7 mouse cellular contexts compared by ENCODE assay signal in genomic region chr17:43018071-43018470, GRCm38 (mm10). TPM values are rescaled to one million over a fixed set of nuclear protein-coding genes. Genes with fewer than 3 reads are reported as not detected.
A peak's percentile ranks its signal among the peaks of the same experiment; 100 is the strongest.
DNase-seq lines count a peak whose midpoint lies in the region; ATAC-seq and TF ChIP-seq lines count a peak whose summit lies in the region.

No protein-coding gene starts in this region.

- H3K9me3 ChIP-seq in lung, postnatal 0 days (ENCODE audit: low read length): no peaks in the 10 kb centered on the region
- no peaks in the 10 kb centered on the region for H3K9me3 ChIP-seq in forebrain, embryonic 16.5 days (ENCODE audit: control insufficient read depth, low read length)
- H3K9me3 ChIP-seq in liver, embryonic 13.5 days (replicated peaks): no peaks in the 10 kb centered on the region
- H3K9me3 ChIP-seq in stomach, embryonic 16.5 days (replicated peaks; ENCODE audit: control insufficient read depth, low read length): no peaks in the 10 kb centered on the region

- no peak for ATAC-seq in lung, postnatal 0 days
- ATAC-seq in forebrain, embryonic 16.5 days: no peak
- ATAC-seq in liver, embryonic 13.5 days (ENCODE audit: low read depth): no peak
- ATAC-seq in stomach, embryonic 16.5 days (ENCODE audit: insufficient read depth, low FRiP score): no peak

- intact Hi-C loops in gastrocnemius, postnatal 14 days (cut with DNase I; ENCODE audit: low total_unique reads): no loop called here

- H3K36me3 ChIP-seq in lung, postnatal 0 days (ENCODE audit: insufficient read depth, low read length): no peaks in the 10 kb centered on the region
- 0 out of 2 replicates have a peak, but pooled peaks cover 3% of the 10 kb centered on the region for H3K36me3 ChIP-seq in forebrain, embryonic 16.5 days (ENCODE audit: control insufficient read depth, insufficient read depth)
- peaks cover 35% of the 10 kb centered on the region for H3K36me3 ChIP-seq in liver, embryonic 13.5 days
- no peaks in the 10 kb centered on the region for H3K36me3 ChIP-seq in stomach, embryonic 16.5 days (ENCODE audit: control insufficient read depth, insufficient read depth, low read length)

- H3K9ac ChIP-seq in lung, postnatal 0 days (replicated peaks; ENCODE audit: low read depth): 0 out of 2 replicates have a peak overlapping the region, but pooled peaks have one; percentile 46
- peak overlapping the region; percentile 99 for H3K9ac ChIP-seq in forebrain, embryonic 16.5 days (replicated peaks; ENCODE audit: low read depth, low read length)
- H3K9ac ChIP-seq in liver, embryonic 13.5 days: peak overlapping the region; percentile 98
- H3K9ac ChIP-seq in stomach, embryonic 16.5 days (ENCODE audit: low read length): peak overlapping the region; percentile 89; the same call in 1 of the 2 replicates

- peak overlapping the region; percentile 72 for H3K4me3 ChIP-seq in lung, postnatal 0 days (ENCODE audit: low read depth, low read length)
- H3K4me3 ChIP-seq in forebrain, embryonic 16.5 days (replicated peaks; ENCODE audit: low read length): peak overlapping the region; percentile 96
- H3K4me3 ChIP-seq in liver, embryonic 13.5 days (replicated peaks): peak overlapping the region; percentile 97
- peak overlapping the region; percentile 81 for H3K4me3 ChIP-seq in stomach, embryonic 16.5 days (replicated peaks; ENCODE audit: low read length)

- no peak for DNase-seq in lung, postnatal 0 days (ENCODE audit: low spot score)
- no peak for DNase-seq in lung, adult 18-20 months
- no peak for DNase-seq in liver, embryonic 13.5 days
- DNase-seq in urinary bladder, postnatal 10 days (ENCODE audit: low spot score): no peak
- no peak for DNase-seq in gastrocnemius, postnatal 14 days

- no peaks in the 10 kb centered on the region for H3K27me3 ChIP-seq in lung, postnatal 0 days (replicated peaks; ENCODE audit: insufficient read depth, low read length)
- H3K27me3 ChIP-seq in forebrain, embryonic 16.5 days (replicated peaks; ENCODE audit: control insufficient read depth, insufficient read depth, low read length): no peaks in the 10 kb centered on the region
- 0 out of 2 replicates have a peak, but pooled peaks cover 6% of the 10 kb centered on the region for H3K27me3 ChIP-seq in liver, embryonic 13.5 days
- no peaks in the 10 kb centered on the region for H3K27me3 ChIP-seq in stomach, embryonic 16.5 days (ENCODE audit: control insufficient read depth, insufficient read depth, low read length)

- no peak for TF ChIP-seq EP300 in lung, postnatal 0 days (IDR thresholded peaks at IDR 0.05)

- H3K4me2 ChIP-seq in lung, postnatal 0 days (replicated peaks; ENCODE audit: low read depth, low read length): peak overlapping the region; percentile 99
- peak overlapping the region; percentile 60 for H3K4me2 ChIP-seq in forebrain, embryonic 16.5 days (ENCODE audit: low read length)
- peak overlapping the region; percentile 86 for H3K4me2 ChIP-seq in liver, embryonic 13.5 days
- peak overlapping the region; percentile 76 for H3K4me2 ChIP-seq in stomach, embryonic 16.5 days (ENCODE audit: low read depth, low read length)

- H3K4me1 ChIP-seq in lung, postnatal 0 days (ENCODE audit: insufficient read depth, low read depth, low read length): no peaks in the 10 kb centered on the region
- H3K4me1 ChIP-seq in forebrain, embryonic 16.5 days (replicated peaks; ENCODE audit: control insufficient read depth, insufficient read depth, low read length): peaks cover 11% of the 10 kb centered on the region
- H3K4me1 ChIP-seq in liver, embryonic 13.5 days (replicated peaks): peaks cover 61% of the 10 kb centered on the region
- peaks cover 10% of the 10 kb centered on the region; the same call in 1 of the 2 replicates for H3K4me1 ChIP-seq in stomach, embryonic 16.5 days (ENCODE audit: control insufficient read depth, insufficient read depth, low read length)

- no peak for TF ChIP-seq CTCF in lung, postnatal 0 days (IDR thresholded peaks at IDR 0.05)

- no peak overlapping the region for H3K27ac ChIP-seq in lung, postnatal 0 days (ENCODE audit: low read length)
- H3K27ac ChIP-seq in forebrain, embryonic 16.5 days (ENCODE audit: low read length): peak overlapping the region; percentile 96
- H3K27ac ChIP-seq in liver, embryonic 13.5 days: peak overlapping the region; percentile 90
- 0 out of 2 replicates have a peak overlapping the region, but pooled peaks have one; percentile 0 for H3K27ac ChIP-seq in stomach, embryonic 16.5 days (ENCODE audit: low read length)

RNA-seq across cellular contexts. Expression of gene Tnfrsf21, which starts 1.7 kb away (rescaled TPM):
- 27.6 and 40.2 TPM in 2 replicates for polyA plus RNA-seq in lung, postnatal 0 days (2015; fragmentation: Nextera tagmentation; extraction: Ambion mirVana)
- 66.5 and 67.8 TPM in 2 replicates for polyA plus RNA-seq in forebrain, embryonic 16.5 days (2015; fragmentation: Nextera tagmentation; extraction: Ambion mirVana)
- 25.6 and 28.7 TPM in 2 replicates for polyA plus RNA-seq in liver, embryonic 13.5 days (2015; fragmentation: Nextera tagmentation; extraction: Ambion mirVana)
- 33.9 and 38.8 TPM in 2 replicates for polyA plus RNA-seq in stomach, embryonic 16.5 days (2015; fragmentation: Nextera tagmentation; extraction: Ambion mirVana)
- total RNA-seq in gastrocnemius, postnatal 14 days (2021): 10 to 100 TPM; 37.7 to 39.0 TPM

Comparison
In these comparisons a context has a peak if more than half of its experiments do, and no peak if none do; other contexts are left out.
1. H3K9ac ChIP-seq: peak in every context shown above with its lines; median percentile 99 in forebrain, embryonic 16.5 days; 98 in liver, embryonic 13.5 days; 89 in stomach, embryonic 16.5 days; 46 in lung, postnatal 0 days.